Mouse (Mus musculus) naive thymus-derived CD4-positive, alpha-beta T cell, adult 2 months (primary cell): ENCODE data around the gene Cdk5r2.

Source experiments
- DNase-seq: peaks from one replicate; pipeline ENCODE4 v3.0.0-alpha.2; 2011; ENCODE audit warnings: low read depth

The Cdk5r2 gene

DNA sequence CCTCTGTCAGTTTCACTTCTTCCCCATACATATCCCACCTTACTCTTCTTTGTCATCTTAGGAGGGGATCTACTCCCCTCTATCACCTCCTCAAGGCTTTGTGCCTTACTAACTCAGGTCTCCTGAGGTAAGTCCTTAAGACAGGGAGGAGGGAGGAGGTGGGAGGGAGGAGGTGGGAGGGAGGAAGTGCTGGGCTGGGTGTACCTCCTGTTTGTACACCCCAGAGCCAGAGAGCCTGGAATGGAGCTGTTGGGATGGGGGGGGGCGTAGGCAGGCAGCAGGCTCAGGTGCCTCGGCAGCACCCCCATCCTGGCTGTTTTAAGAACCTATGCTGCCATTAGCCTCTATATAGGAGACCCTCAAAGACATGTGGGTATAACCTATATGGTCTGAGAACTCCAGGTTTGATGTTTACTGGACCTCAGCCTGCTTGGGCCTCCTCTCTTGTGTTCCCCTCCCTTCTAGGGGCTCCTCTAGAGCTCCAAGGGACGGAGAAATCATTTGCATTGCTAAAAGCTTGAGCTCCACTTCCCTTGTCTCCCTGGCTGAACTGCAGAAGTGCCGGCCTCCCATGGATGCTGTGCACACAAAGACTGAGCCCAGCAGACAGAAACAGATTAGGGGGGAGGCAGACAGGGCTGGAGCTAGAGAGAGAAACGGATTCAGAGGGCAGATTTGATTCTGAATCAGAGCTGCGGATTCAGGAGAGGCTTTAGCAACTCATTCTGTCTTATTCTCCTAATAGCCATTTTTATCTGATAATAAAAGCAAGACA lies 3.5 kb upstream of the Cdk5r2 start:
- no peak for DNase-seq

DNA sequence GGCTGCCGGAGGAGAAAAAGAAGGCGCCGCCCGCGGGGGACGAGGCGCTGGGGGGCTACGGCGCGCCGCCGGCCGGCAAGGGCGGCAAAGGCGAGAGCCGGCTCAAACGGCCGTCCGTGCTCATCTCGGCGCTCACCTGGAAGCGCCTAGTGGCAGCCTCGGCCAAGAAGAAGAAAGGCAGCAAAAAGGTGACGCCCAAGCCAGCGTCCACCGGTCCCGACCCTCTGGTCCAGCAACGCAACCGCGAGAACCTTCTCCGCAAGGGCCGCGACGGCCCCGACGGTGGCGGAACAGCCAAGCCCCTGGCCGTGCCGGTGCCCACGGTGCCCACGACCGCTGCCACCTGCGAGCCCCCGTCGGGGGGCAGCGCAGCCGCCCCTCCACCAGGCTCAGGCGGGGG lies 422 bp downstream of the Cdk5r2 start:
- peak; percentile 8 for DNase-seq

DNA sequence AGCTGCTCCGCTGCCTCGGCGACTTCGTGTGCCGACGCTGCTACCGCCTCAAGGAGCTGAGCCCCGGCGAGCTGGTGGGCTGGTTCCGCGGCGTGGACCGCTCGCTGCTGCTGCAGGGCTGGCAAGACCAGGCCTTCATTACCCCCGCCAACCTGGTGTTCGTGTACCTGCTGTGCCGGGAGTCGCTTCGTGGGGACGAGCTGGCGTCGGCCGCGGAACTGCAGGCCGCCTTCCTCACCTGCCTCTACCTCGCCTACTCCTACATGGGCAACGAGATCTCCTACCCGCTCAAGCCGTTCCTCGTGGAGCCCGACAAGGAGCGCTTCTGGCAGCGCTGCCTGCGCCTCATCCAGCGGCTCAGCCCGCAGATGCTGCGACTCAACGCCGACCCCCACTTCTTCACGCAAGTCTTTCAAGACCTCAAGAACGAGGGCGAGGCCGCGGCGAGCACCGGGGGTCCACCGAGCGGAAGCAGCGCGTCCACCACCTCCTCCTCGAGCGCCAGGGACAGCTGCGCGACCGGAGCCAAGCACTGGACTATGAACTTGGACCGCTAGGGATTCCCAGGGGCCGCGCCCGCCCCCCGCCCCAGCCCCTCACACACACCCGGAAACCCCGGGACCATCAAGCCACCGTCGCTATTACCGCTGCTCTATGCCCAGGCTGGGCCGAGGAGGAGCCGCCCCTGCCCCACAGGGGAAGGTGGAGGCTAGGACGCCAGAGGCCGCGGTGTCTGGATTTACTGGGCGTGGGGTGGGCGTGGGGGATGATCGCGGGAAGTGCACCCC lies 1.1 kb downstream of the Cdk5r2 start:
- DNase-seq: no peak

DNA sequence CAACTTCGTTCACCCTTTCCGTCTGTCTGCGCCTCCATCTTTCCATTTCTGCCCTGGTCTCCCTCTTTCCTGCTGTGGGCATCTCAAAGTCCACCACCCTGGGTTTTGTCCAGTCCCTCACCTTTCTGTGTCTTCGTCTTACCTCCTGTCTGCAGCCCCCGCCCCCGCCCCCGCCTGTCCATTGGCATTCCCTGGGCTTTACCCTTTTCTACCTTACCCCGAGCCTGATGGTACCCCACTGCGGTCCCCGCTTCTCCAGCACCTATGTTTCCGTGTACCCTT lies 1.6 kb downstream of the Cdk5r2 start:
- DNase-seq: no peak

DNA sequence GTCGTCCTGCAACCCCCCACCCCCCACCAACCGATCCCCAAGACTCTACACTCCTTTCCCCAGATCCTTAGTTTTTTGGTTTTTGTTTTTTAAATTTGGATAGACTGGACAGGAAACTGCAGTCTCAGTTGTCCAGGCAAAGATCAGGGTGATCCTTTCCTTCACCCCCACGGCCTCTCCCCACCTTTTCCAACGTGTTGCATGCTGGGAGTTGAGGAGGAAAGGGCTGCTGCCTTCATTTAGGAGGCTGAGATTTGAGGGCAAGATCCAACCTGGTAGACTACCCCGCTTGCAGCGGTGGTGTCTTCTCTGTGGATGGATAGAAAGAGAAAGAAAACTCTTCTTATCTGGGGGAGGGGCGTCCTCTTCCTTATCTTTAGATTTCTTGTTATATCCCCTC lies 2.1 kb downstream of the Cdk5r2 start:
- DNase-seq: no peak

DNA sequence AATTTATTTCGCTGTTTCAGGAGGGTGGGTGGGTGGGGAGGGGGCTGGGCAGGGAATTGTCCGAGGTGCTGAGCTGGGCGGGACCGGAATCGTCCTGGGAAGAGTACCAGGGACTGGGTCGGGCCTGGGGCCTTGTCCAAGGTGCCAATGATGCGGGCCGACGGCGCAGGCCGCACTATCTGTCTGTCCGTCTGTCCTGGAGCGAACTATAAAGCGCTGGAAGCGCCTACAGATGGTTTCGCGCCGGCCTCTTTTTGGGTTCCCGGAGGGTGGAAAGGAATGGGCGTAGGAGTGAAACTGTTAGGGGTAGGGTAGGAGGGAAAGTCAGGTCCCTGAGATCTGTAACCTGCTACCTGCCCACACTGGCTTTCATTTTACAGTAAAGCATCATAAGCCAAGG lies 2.5 kb downstream of the Cdk5r2 start:
- DNase-seq: no peak

DNA sequence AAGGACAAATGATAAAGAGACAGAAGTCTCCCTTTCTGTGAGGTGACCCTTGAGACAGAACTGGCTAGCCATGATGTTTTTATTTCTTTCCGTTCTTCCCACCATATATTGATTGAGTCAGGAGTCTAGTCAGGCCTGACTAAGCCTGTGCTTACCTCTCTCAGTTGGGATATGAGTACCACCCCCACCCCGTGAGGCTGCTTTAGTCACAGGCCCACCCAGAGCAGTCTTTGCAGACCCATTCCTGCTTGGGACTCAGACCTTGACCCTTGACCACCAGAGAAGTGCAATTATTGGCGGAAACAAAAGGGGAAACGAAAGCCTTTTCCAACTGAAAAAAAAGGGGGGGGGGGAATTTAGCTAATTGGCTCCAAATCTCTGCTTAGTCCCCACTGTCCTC lies 2.9 kb downstream of the Cdk5r2 start:
- DNase-seq: no peak

DNA sequence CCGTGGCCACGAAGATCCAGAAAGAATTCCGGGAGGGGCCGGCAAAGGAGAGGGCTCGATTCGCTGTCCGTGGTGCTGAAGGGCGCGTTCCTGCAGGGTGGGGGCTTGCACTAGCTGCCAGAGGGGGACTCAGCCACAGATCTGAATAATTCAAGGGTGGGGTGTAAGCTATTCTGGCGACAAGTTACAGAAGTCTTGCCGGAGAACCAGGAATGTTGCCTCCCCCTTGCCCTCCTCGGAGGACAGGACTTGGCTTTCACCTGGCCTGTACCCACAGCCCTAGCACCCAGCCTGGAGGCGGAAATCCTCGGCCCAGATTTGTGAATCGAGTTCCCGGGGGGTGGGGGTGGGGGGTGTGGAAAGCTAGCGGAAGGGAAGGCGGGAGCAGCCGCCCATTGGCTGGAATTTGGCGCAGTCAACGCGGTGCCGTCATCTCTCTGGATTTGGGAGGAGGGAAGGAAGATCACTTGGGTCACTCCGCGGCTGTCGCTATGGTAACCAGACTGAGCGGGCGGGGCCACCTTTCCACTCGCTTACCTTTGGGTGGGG lies 3.5 kb downstream of the Cdk5r2 start:
- DNase-seq: no peak

DNA sequence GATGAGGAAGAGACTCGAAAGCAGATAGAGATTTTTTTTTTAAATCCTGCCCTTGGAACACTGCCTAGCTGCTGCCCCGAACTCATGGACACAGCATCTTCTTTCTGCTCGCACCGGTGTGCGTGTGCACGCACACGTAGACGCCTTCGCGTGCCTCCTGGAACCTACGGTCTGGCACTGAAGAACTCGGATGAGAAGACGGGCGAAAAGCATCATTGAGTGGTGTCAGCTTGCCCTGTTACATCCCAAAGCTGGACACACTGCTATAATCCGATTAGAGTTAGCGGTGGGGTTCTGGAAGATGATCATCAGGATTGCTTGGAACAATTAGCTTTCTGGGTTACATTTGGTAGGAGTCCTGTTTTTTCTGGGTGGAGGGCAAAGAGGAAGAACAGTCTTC lies 4.1 kb downstream of the Cdk5r2 start:
- DNase-seq: no peak

DNA sequence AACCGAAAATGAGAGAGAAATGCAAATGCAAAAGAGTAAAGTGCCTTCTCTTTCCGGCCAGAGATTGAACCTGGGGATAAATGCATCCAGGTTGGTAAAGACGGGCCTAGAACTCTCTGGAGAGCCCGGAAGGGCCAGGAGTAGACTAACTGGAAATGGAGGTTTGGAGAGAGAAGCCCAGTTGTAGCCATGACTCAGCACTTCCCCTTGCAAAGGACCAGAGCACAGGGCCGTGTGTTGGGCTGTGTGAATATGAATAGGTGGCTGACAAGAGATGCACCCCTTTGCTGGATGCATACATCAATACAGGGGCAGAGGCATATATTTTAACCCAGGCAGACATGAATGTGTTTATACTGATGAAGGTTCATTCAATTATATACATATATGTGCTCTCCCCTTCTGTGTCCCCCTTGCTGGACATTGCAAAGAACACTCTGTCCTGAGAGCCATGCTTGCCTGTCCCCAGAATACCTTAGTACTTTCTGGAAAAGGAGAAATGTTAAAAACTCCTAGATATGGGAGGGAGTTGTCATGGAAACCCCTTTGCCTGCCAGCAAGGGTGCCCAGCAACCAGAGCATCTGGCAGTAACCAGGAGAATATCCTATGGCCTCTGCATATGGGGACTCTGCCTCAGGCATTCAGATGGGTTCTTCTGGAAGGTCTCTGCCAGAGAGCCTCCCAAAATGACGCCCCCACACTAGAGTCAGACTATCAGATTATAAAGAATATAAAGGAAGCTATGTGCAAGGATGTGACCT lies 4.7 kb downstream of the Cdk5r2 start:
- DNase-seq: no peak

DNA sequence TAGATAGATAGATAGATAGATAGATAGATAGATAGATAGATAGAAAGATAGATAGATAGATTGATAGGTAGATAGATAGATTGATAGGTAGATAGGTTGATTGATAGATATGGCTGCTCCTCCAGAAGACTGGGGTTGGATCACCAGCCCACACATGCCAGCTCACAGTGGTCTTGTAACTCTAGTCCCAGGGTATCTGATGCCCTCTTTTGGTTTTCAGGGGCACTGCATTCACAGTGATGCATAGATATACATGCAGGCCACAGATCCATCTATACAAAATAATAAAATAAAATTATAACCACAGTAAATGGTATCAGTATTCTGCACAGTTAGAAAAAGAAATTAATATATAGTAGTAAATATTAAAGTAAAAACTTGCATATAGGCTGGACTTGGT lies 7.0 kb downstream of the Cdk5r2 start:
- no peak for DNase-seq

DNA sequence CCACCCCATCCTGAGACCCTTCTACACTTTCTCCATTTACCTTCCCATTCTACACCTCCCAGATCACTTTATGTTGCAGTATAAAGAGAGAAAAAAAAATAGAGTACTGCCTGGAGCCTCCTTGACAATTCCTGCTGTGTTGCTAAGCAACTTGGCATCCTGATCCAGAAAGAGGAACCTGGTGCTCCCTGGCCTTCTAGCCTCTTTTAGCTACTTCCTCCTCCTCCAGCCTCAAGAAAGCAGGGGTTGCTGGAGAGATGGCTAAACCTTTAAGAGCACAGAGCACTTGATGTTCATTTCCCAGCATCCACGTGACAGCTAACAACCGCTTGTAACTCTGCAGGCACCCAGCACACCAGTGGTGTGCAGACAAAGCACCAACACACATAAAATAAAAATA lies 17.5 kb downstream of the Cdk5r2 start:
- DNase-seq: no peak

DNA sequence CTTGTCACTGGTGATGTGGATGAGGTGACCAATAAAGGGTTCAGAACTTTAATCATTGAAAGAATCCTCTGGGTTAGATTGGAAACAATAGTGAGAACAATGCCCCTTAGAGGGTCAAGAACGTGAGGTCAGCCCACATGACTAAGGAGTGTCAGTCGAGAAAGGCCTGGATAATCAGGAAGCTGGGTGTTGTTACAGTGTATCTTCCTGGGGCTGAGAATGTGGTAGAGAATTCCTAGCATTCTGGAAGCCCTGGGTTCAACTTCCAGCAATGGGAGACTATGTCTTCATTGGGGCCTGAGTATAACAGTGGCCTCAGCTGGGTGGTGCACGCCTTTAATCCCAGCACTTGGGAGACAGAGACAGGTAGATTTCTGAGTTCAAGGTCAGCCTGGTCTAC lies 22.5 kb downstream of the Cdk5r2 start:
- no peak for DNase-seq

DNA sequence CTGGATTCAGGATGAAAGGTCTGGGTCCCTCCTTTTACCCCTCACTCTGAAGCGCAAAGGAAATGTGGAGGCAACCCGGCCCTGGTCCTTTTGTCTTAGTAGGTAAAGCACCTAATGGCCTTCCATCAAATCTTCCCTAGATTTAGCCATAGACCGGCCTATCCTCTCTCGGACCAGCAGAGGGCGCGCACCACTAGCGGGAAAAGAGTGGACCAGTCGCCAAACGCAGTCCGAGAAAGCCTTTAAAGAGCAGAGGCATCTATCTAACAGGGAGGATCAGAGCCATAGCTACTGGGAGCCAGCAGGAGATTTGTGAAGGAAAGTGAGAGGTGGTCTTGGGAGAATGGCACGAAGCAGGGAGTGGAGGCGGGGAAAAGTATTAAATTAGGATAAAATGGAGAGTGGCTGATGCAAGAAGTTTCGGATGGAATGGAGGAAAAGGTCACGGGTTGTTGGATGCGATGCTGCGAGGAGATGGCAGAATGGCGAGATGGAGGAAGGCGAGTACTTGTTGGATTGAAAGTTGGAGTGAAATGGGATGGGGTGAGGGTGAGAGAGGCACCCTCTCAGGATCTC lies 26.1 kb downstream of the Cdk5r2 start:
- DNase-seq: peak; percentile 41

DNA sequence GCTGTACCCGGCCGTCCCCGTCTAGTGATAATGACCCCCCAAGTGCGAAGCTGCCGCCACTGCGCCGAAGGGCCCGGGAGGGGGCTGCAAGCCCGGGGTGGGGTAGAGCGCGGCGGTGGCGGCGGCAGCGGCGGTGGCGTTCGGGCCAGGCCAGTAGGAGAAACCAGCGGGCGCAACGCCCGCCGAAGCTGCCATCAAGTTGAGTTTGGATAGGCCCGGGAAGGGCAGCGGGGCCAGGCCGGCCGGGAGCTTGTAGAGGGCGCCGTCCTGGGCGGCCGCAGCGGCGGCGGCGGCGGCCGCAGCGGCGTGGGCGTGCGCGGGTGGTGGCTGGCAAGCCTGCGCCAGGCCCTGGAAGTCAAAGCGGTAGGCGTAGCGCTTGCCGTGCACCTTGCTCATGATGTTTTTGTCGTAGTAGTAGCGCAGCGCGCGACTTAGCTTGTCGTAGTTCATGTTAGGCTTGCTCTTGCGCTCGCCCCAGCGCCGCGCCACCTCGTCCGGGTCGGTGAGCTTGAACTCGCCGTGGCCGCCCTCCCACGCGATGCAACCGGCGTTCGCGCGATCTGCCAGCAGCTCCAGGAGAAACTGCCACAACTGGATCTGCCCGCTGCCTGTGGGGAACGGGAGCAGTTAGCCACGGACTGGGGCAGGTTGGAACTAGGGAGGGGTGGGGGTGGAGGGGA lies 27.5 kb downstream of the Cdk5r2 start:
- DNase-seq: no peak

DNA sequence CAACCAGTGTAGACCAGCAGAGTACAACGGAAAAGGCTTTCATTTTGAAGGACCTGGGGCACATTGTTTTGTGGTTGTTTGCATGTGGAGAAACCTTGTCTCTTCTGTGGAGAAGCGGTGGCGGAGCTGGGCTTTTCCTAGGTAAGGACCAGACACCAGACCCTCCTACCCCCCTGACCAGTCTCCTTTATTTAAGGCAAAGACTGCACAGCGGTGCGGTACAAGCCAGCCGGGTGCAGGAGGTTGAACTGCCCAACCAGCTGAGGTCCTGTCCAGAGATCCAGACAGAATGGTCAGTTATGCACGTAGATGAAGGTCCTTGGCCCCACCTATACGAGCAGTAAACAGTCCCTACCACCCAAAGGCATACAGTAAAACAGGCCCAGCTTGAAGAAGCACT lies 28.1 kb downstream of the Cdk5r2 start:
- no peak for DNase-seq

DNA sequence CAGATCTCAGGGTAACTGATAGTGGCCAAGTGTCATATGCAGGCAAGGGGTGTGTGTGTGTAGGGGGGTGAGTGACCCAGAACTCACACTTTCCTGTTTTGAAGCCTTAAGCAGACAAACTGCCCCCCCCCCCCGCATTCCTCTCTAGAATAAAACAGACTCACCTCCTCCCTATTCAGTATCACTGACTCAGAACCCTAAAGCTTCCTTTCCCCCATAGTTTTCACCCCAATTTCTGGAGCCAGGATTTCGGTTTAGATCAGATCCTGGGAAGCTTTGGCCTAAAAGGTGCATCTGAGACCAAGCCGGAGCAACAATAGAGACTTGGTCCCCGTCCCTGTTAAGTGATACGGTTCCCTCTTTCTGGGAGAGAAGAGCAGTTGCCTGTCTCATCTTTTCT lies 28.7 kb downstream of the Cdk5r2 start:
- DNase-seq: no peak

DNA sequence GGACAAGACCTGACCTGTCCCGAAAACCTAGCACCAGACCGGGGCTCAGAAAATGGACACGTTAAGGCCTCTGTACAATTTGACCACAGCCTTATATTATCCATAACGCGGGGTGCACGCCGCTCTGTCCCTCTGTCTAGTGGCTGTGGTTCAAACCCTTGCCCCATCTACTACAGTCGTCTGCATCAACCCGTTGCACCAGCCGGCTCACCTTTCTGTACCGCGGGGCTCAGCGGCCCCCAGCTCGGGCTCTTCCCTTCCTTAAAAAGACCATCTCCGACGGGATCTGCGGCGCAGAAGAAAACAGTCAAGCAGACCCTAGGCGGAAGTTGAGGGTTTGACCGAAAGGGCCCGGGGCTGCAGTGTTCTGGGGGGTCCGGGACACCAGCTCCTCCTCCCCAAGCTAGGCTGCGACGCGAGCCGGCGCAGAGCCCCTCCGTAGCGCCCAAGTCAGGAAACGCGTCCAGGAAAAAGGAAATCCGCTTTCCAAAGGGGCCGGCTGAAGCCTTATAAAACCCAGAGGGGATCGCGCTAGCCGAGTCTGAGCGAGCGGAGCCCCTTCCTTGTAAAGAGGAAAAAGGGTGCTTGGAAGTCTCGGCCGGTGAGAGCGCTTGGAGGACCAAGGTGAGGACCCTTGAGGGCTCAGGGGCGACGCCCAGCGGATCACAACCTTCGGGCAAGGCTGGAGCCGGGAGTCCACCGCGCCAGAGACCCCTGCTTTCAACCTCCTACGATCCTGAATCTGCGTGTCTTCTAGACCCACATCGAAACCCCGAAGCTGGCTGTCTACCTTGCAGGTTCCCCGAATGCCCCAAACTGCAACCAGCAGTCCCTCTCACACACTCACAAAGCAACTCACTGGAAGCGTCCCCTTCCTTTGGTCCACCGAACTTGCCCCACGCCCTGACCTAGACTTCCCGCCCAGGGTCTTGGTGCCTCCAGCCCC lies 29.7 kb downstream of the Cdk5r2 start:
- DNase-seq: no peak

DNA sequence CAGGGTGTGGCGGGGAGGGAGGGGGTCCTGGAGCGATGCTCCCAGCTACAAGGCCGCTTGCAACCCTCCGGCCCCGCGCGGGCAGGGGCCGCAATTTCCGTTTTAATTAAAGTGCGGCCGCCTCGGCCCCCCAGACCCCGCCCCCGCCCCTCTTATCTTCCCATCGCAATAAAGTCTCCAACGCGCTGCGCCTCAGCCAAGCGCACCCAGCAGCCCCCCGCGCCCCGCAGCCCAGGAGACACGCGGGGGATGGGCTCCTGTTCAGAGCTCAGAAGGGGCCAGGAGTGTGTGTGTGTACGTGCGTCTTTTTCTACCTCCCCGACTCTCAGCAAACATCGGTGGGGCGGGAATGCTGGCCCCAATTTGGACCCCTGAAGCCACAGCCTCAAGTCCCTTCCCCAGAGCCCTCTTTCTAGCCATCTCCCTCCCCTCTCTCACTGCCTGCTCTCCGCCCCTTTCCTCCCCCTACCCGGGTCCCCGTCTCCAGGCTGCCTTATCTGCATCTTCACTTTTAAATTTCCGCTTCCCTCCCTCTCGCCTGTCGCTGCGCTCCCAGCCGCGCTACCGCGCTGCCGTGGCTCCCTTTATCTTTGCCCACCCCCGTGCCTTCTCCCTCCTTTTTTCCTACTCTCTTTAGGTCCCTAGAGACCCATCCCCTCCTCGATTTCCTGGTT lies 30.8 kb downstream of the Cdk5r2 start, which contains the start of gene Fev:
Gene Fev (minus strand): TSS at position 51 of the 674 bp plus-strand sequence.
- DNase-seq: no peak

DNA sequence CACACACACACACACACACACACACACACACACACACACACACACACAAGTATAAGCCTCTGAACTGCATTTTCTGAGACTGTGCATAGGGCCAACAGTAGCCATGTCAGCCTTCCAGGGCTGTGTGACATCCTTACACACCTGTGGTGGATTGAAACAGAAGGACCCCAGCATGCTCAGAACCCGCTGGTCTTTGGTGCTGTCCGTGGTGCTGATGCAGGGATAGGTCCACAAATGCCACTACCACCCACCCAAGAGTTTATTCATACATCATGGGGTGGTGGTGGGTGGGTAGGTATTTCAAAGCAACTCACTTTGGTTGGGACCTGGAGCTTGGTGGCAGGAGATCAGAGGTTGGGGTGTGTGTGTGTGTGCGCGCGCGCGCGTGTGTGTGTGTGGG lies 36.8 kb downstream of the Cdk5r2 start:
- no peak for DNase-seq
